Mouse (Mus musculus): ENCODE results near the gene Flrt3. TPM values are rescaled to one million over a fixed set of nuclear protein-coding genes. Genes with fewer than 3 reads are reported as not detected.
A peak's percentile ranks its signal among the peaks of the same experiment; 100 is the strongest.

Flrt3 gene
- 18.2 and 23.7 TPM in 2 replicates for polyA plus RNA-seq (2015; fragmentation: Nextera tagmentation; extraction: Ambion mirVana)

- peak; percentile 99 for ATAC-seq (ENCODE audit: insufficient read depth, low FRiP score, low read depth)
- WGBS: under 1% methylated on average over 26 of the region's 26 CpGs
- no peaks in the 10 kb centered on the region for H3K4me1 ChIP-seq
- peak within 1 kb of the TSS; percentile 80 for H3K27ac ChIP-seq
- peak within 1 kb of the TSS; percentile 63 for H3K4me2 ChIP-seq
- no peaks in the 10 kb centered on the region for H3K27me3 ChIP-seq (replicated peaks)
- H3K36me3 ChIP-seq: no peaks in the 10 kb centered on the region
- H3K9ac ChIP-seq: peak within 1 kb of the TSS; percentile 50
- H3K9me3 ChIP-seq: no peaks in the 10 kb centered on the region
- peak within 1 kb of the TSS; percentile 58 for H3K4me3 ChIP-seq (replicated peaks)
Observed at GRCm38 (mm10) chr2:140670963-140671702, at the start of gene Flrt3. Gene Flrt3 (minus strand): TSS chr2:140671469.

- Histone ChIP-seq H3K27me3 (replicated peaks) (no peaks in the 10 kb centered on the region), H3K27ac (no peak overlapping the region), H3K9me3 (no peaks in the 10 kb centered on the region), H3K4me1 (no peaks in the 10 kb centered on the region), H3K36me3 (no peaks in the 10 kb centered on the region), H3K4me2 (no peak overlapping the region), H3K4me3 (replicated peaks) (no peak overlapping the region), H3K9ac (no peak overlapping the region)
- 74% methylated on average over 9 of the region's 9 CpGs for WGBS
- ATAC-seq (ENCODE audit: insufficient read depth, low FRiP score, low read depth): no peak
Observed at GRCm38 (mm10) chr2:140717407-140717806, 46.1 kb upstream of the Flrt3 start.

DNA sequence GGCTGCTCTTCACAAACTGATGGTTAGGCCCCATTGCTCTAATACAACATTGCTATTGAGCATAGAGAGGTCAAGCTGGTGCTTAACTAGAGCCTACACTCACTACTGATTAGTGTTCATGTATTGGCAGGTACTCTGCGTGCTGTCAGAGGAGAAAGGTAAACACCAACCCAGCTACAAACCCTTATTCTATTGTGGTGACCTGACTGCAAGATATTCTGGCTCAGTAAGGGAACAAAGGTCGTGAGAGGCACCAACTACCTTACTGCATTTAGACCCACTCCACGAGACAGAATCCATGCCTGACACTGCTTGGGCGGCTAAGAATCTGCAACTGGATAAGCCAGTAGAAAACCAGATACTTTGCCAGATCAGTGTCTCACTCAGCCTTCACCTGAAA is 44.6 kb upstream of the Flrt3 start:
- Histone ChIP-seq H3K4me1 (no peaks in the 10 kb centered on the region), H3K36me3 (no peaks in the 10 kb centered on the region), H3K4me2 (no peak overlapping the region), H3K27ac (no peak overlapping the region), H3K27me3 (replicated peaks) (no peaks in the 10 kb centered on the region), H3K4me3 (replicated peaks) (no peak overlapping the region), H3K9ac (no peak overlapping the region), H3K9me3 (no peaks in the 10 kb centered on the region)
- WGBS: 64% methylated on average over 4 of the region's 4 CpGs
- no peak; the same call in 1 of the 2 replicates for ATAC-seq (ENCODE audit: insufficient read depth, low FRiP score, low read depth)

DNA sequence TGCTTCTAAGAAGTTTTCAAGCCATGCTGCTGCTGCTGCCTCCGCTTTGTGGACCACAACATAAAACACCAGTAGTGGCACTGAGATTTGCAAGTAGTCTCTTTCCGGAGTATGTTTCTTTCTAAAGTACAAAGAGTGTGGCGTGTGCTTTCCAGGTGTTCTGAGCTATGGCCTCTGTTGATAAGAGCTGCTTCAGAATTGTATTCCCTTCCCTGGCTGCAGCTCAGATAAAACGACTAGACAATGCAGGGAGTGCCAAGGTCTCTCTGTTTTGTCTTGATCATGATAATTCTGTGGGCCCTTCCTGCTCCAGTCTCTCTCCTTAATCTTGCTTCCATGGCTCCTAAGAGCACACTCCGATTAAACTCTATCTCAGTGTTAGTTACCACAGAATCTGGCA is 36.3 kb upstream of the Flrt3 start:
- no peak for ATAC-seq (ENCODE audit: insufficient read depth, low FRiP score, low read depth)
- Histone ChIP-seq H3K4me1 (no peaks in the 10 kb centered on the region), H3K4me3 (replicated peaks) (no peak overlapping the region), H3K9ac (no peak overlapping the region), H3K9me3 (no peaks in the 10 kb centered on the region), H3K27ac (no peak overlapping the region), H3K36me3 (no peaks in the 10 kb centered on the region), H3K4me2 (no peak overlapping the region), H3K27me3 (replicated peaks) (no peaks in the 10 kb centered on the region)
- WGBS: 59% methylated on average over 5 of the region's 5 CpGs

DNA sequence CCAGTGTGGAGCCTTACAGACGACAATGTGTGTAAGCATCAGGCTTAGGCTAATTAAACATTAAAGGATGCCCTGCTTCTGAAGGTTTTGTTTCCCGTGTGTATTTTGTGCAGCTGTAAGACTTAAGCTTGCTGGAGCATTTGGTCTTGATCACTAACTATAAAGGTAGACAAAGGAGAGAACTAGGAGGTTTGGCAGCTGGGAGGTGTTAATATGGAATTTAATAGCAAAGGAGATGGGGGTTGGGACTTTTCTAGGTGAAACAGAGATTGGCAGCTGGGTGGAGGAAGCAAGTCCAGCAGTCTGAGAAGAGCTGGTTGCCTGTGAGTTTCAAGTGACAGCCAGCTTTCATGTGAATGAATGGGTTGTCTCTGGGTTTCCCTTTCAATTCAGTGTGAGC is 34.0 kb upstream of the Flrt3 start:
- Histone ChIP-seq H3K4me1 (no peaks in the 10 kb centered on the region), H3K4me2 (no peak overlapping the region), H3K27ac (no peak overlapping the region), H3K36me3 (no peaks in the 10 kb centered on the region), H3K4me3 (replicated peaks) (no peak overlapping the region), H3K27me3 (replicated peaks) (no peaks in the 10 kb centered on the region), H3K9me3 (no peaks in the 10 kb centered on the region), H3K9ac (no peak overlapping the region)
- 23% methylated on average over 2 of the region's 2 CpGs for WGBS
- no peak for ATAC-seq (ENCODE audit: insufficient read depth, low FRiP score, low read depth)

GRCm38 (mm10) chr2:140704146-140704545 is 32.9 kb upstream of the Flrt3 start:
- Histone ChIP-seq H3K4me1 (no peaks in the 10 kb centered on the region), H3K27me3 (replicated peaks) (no peaks in the 10 kb centered on the region), H3K9ac (no peak overlapping the region), H3K27ac (no peak overlapping the region), H3K4me2 (no peak overlapping the region), H3K36me3 (no peaks in the 10 kb centered on the region), H3K9me3 (no peaks in the 10 kb centered on the region), H3K4me3 (replicated peaks) (no peak overlapping the region)
- WGBS: 36% methylated on average over 3 of the region's 3 CpGs
- no peak for ATAC-seq (ENCODE audit: insufficient read depth, low FRiP score, low read depth)

GRCm38 (mm10) chr2:140703377-140703776 is 32.1 kb upstream of the Flrt3 start:
- Histone ChIP-seq H3K4me2 (no peak overlapping the region), H3K27me3 (replicated peaks) (no peaks in the 10 kb centered on the region)
- WGBS: 58% methylated on average over 4 of the region's 4 CpGs

GRCm38 (mm10) chr2:140698585-140698984 is 27.3 kb upstream of the Flrt3 start:
- Histone ChIP-seq H3K4me1 (no peaks in the 10 kb centered on the region), H3K4me3 (replicated peaks) (no peak overlapping the region), H3K9ac (no peak overlapping the region), H3K9me3 (no peaks in the 10 kb centered on the region), H3K27me3 (replicated peaks) (no peaks in the 10 kb centered on the region), H3K36me3 (no peaks in the 10 kb centered on the region), H3K4me2 (no peak overlapping the region), H3K27ac (no peak overlapping the region)
- 55% methylated on average over 3 of the region's 3 CpGs for WGBS
- no peak for ATAC-seq (ENCODE audit: insufficient read depth, low FRiP score, low read depth)

More at GRCm38 (mm10) chr2:140703377-140703776, 32.1 kb upstream of the Flrt3 start:
- H3K4me3 ChIP-seq (replicated peaks): no peak overlapping the region
- ATAC-seq (ENCODE audit: insufficient read depth, low FRiP score, low read depth): no peak
- H3K9ac ChIP-seq: no peak overlapping the region
- H3K4me1 ChIP-seq: no peaks in the 10 kb centered on the region
- no peaks in the 10 kb centered on the region for H3K9me3 ChIP-seq
- no peak overlapping the region for H3K27ac ChIP-seq
- no peaks in the 10 kb centered on the region for H3K36me3 ChIP-seq

DNA sequence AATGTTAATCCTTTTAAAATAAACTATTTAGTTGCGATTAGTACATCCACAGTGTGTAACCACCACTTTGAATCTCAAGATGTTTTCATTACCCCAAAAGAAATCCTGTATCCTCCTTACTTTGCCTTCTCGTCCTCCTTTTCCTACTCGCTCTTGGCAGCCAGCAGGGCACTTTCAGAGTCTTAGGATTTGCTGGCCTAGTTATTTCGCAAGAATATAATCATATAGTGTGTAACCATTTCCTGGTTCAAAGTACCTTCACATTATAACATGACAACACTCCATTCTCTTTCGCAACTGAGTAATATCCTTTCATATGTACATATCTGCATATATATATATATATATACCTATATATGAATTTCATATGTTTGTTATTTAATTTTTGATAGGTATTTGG is 22.6 kb upstream of the Flrt3 start:
- no peak overlapping the region for H3K9ac ChIP-seq
- WGBS: 76% methylated on average over 5 of the region's 5 CpGs
- ATAC-seq (ENCODE audit: insufficient read depth, low FRiP score, low read depth): no peak

GRCm38 (mm10) chr2:140692461-140692860 is 21.2 kb upstream of the Flrt3 start:
- Histone ChIP-seq H3K4me2 (no peak overlapping the region), H3K27me3 (replicated peaks) (no peaks in the 10 kb centered on the region), H3K9me3 (no peaks in the 10 kb centered on the region), H3K9ac (no peak overlapping the region), H3K27ac (no peak overlapping the region), H3K4me3 (replicated peaks) (no peak overlapping the region), H3K36me3 (no peaks in the 10 kb centered on the region), H3K4me1 (no peaks in the 10 kb centered on the region)
- ATAC-seq (ENCODE audit: insufficient read depth, low FRiP score, low read depth): no peak
- WGBS: 54% methylated on average over 4 of the region's 4 CpGs

More for the DNA sequence above, 22.6 kb upstream of the Flrt3 start:
- H3K4me1 ChIP-seq: no peaks in the 10 kb centered on the region
- H3K9me3 ChIP-seq: no peaks in the 10 kb centered on the region
- H3K4me3 ChIP-seq (replicated peaks): no peak overlapping the region
- no peaks in the 10 kb centered on the region for H3K27me3 ChIP-seq (replicated peaks)
- H3K27ac ChIP-seq: no peak overlapping the region
- H3K4me2 ChIP-seq: no peak overlapping the region
- no peaks in the 10 kb centered on the region for H3K36me3 ChIP-seq

DNA sequence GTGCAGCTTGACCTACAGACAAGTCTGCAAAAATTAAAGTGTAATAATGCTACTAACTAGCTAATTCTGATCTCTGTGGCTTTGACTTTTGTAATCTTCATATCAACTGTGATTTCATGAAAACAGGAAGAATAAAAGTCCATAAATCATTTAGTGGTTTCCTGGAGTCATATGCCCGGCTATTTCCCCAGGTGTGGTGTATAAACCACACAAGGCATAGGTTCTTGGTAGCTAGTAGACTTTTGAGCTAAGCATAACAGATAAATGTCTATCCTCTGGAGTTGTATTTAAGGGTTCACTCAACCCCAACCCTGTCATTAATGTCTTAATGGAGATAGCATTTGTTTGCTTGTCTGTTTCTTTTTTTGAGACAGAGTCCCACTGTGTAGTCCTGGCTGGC is 20.1 kb upstream of the Flrt3 start:
- Histone ChIP-seq H3K4me3 (replicated peaks) (no peak overlapping the region), H3K36me3 (no peaks in the 10 kb centered on the region), H3K27ac (no peak overlapping the region), H3K4me2 (no peak overlapping the region), H3K9ac (no peak overlapping the region), H3K9me3 (no peaks in the 10 kb centered on the region), H3K27me3 (replicated peaks) (no peaks in the 10 kb centered on the region), H3K4me1 (no peaks in the 10 kb centered on the region)
- ATAC-seq (ENCODE audit: insufficient read depth, low FRiP score, low read depth): no peak
- 73% methylated on average over 1 of the region's 1 CpGs for WGBS

GRCm38 (mm10) chr2:140690906-140691305 is 19.6 kb upstream of the Flrt3 start:
- H3K27me3 ChIP-seq (replicated peaks): no peaks in the 10 kb centered on the region
- H3K4me2 ChIP-seq: no peak overlapping the region
- no peaks in the 10 kb centered on the region for H3K36me3 ChIP-seq
- H3K9ac ChIP-seq: no peak overlapping the region
- no peaks in the 10 kb centered on the region for H3K4me1 ChIP-seq
- no peak for ATAC-seq (ENCODE audit: insufficient read depth, low FRiP score, low read depth)
- no peak overlapping the region for H3K27ac ChIP-seq
- no peak overlapping the region for H3K4me3 ChIP-seq (replicated peaks)
- no peaks in the 10 kb centered on the region for H3K9me3 ChIP-seq
- 77% methylated on average over 2 of the region's 2 CpGs for WGBS

- Histone ChIP-seq H3K4me2 (no peak overlapping the region), H3K9ac (no peak overlapping the region), H3K4me1 (no peaks in the 10 kb centered on the region), H3K4me3 (replicated peaks) (no peak overlapping the region), H3K36me3 (no peaks in the 10 kb centered on the region), H3K27ac (no peak overlapping the region), H3K9me3 (no peaks in the 10 kb centered on the region), H3K27me3 (replicated peaks) (no peaks in the 10 kb centered on the region)
- no peak for ATAC-seq (ENCODE audit: insufficient read depth, low FRiP score, low read depth)
- WGBS: 49% methylated on average over 3 of the region's 3 CpGs
Observed at GRCm38 (mm10) chr2:140676728-140677127, 5.5 kb upstream of the Flrt3 start.

Measured in stomach, embryonic 15.5 days (tissue).